Mouse (Mus musculus): ENCODE results near the gene Gm20897. TPM values are rescaled to one million over a fixed set of nuclear protein-coding genes. Genes with fewer than 3 reads are reported as not detected.

Gm20897 gene
- total RNA-seq (2023) = not detected

DNA sequence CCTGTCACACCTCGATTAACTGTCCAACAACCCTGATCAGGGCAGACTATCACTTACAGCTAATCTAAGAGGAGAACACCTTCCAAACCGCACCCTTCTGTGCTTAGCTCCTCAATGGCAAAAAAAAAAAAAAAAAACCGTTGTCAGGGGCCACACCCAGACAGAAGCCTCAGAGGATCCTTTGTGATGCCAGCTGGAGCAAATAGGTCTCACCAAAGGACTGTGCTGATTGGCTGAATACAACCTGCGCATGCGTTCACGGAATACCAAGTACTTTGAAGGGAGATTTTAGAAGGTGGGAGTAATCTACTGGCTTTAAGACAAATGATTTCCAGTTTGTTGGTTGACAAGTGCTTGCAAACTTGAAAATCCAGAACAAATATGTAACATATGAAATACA, at the start of gene Gm20897:
Gm20897 (minus strand) TSS at position 101 of the 400 bp plus-strand sequence.

Other genes starting within 250 kb of the Gm20897 start
- gene Gm21732, start 73.5 kb upstream of the Gm20897 start, total RNA-seq (2023) = not detected

All from T-cell, adult 66 days (primary cell).